Mouse (Mus musculus): Measurements from ENCODE around the gene Gm6509.
"Not testable (repeated sequence)": the region's sequence is repeated elsewhere in the genome, so short reads cannot be mapped to it uniquely, and the experiment has no call there.

Gene Gm6509

GRCm38 (mm10) chr5:94623679-94624078, at the start of gene Gm6509:
TSS of gene Gm6509 (plus strand) at chr5:94623979.
- DNase-seq (ENCODE audit: low read depth), result not testable (repeated sequence)

DNA sequence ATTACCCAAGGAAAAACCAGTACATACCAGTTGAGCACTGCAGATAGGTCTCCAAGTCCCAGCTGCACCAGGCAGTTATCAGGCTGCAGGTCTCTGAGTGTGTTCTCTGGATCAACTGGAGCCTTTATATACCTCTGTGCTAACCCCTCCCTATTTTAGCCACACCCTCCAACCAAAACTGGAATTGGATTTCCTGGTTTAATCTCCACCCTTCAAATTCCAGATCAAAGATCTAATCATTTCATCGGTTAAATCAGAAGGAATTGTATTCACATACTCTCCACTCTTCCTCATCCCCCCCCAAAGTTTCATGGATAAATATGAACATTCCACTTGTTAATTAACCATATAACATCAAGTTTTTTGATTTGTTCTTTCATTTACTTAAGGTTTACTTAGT, 7.5 kb upstream of the Gm6509 start, which contains the start of gene Gm3147:
Gene Gm3147 (minus strand): TSS at position 101 of the 400 bp plus-strand sequence.
- DNase-seq (ENCODE audit: low read depth), result not testable (repeated sequence)

DNA sequence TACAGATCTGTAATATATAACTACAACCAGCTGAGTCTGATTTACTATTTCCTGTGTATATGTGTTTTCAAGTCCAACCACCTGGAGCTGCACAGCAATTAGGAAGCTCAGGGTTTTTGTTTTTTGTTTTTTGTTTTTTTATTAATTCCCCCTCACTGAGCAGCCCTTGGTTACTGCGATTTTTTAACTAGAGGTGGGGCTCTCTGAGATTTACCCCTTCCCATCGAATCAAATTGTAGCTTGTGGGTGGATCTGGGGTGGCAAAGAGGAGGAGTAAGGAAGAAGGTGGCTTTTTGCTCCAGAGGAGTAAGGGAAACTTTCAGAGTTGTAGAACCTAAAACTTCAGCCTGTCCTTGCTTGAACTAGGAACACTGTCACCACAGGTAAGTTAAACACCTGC, 24.3 kb downstream of the Gm6509 start, which contains the start of gene Gm6205:
Gene Gm6205 (plus strand): TSS at position 301 of the 400 bp plus-strand sequence.
- DNase-seq (ENCODE audit: low read depth), result not testable (repeated sequence)

Data from 416B (cell line).